Mouse (Mus musculus): ENCODE measurements around the gene Vtn. TPM values are rescaled to one million over a fixed set of nuclear protein-coding genes. Genes with fewer than 3 reads are reported as not detected.

Gene Vtn
- polyA plus RNA-seq, 1 experiment from 2014 or later = 2.1 TPM

DNA sequence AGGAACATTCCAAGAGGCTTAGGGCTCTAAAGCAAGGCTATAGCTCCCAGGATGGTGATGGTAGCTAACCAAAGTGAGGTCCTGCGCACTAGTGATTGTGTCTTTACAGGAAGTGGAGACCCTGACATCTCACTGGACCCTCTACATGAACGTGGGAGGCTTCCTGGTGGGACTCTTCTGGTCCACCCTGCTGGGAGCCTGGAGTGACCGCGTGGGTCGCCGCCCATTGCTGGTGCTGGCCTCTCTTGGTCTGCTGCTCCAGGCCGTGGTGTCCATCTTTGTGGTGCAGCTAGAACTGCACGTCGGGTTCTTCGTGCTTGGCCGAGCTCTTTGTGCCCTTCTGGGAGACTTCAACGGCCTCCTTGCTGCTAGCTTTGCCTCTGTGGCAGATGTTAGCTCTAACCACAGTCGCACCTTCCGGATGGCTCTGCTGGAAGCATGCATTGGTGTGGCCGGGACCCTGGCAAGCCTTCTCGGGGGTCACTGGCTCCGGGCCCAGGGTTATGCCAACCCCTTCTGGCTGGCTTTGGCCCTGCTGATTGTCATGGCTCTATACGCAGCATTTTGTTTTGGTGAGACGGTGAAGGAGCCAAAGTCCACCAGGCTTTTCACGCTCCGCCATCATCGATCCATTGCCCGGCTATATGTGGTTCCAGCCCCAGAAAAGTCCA, 32.5 kb upstream of the Vtn start:
- Histone ChIP-seq H3K27me3 (replicated peaks) (no peaks in the 10 kb centered on the region), H3K4me1 (peaks cover 28% of the 10 kb centered on the region), H3K9me3 (peaks cover 5% of the 10 kb centered on the region; the same call in 1 of the 2 replicates), H3K9ac (peak overlapping the region; percentile 87), H3K36me3 (no peaks in the 10 kb centered on the region), H3K4me3 (peak overlapping the region; percentile 64), H3K27ac (replicated peaks) (peak overlapping the region; percentile 89), H3K4me2 (peak overlapping the region; percentile 81)
- WGBS = 74% methylated on average over 23 of the region's 23 CpGs
- ATAC-seq (ENCODE audit: extremely low read depth, insufficient number of reproducible peaks, low FRiP score, low TSS enrichment) = no peak

GRCm38 (mm10) chr11:78467515-78467914, 31.4 kb upstream of the Vtn start:
- Histone ChIP-seq H3K4me1 (peaks cover 28% of the 10 kb centered on the region), H3K9me3 (no peaks in the 10 kb centered on the region), H3K4me3 (no peak overlapping the region), H3K27me3 (replicated peaks) (no peaks in the 10 kb centered on the region), H3K9ac (no peak overlapping the region), H3K36me3 (no peaks in the 10 kb centered on the region), H3K4me2 (no peak overlapping the region), H3K27ac (replicated peaks) (no peak overlapping the region)
- 61% methylated on average over 7 of the region's 7 CpGs for WGBS
- no peak for ATAC-seq (ENCODE audit: extremely low read depth, insufficient number of reproducible peaks, low FRiP score, low TSS enrichment)

GRCm38 (mm10) chr11:78467932-78468331, 31.0 kb upstream of the Vtn start:
- no peak overlapping the region for H3K4me2 ChIP-seq
- 28% methylated on average over 3 of the region's 3 CpGs for WGBS
- peaks cover 28% of the 10 kb centered on the region for H3K4me1 ChIP-seq
- ATAC-seq (ENCODE audit: extremely low read depth, insufficient number of reproducible peaks, low FRiP score, low TSS enrichment) = no peak
- H3K27me3 ChIP-seq (replicated peaks) = no peaks in the 10 kb centered on the region
- no peaks in the 10 kb centered on the region for H3K36me3 ChIP-seq
- no peak overlapping the region for H3K4me3 ChIP-seq
- H3K27ac ChIP-seq (replicated peaks) = no peak overlapping the region
- no peak overlapping the region for H3K9ac ChIP-seq
- no peaks in the 10 kb centered on the region for H3K9me3 ChIP-seq

GRCm38 (mm10) chr11:78471326-78472103, 27.4 kb upstream of the Vtn start:
- Histone ChIP-seq H3K27ac (replicated peaks) (no peak overlapping the region), H3K9ac (no peak overlapping the region), H3K4me1 (peaks cover 8% of the 10 kb centered on the region), H3K27me3 (replicated peaks) (no peaks in the 10 kb centered on the region), H3K4me2 (no peak overlapping the region), H3K4me3 (no peak overlapping the region), H3K36me3 (no peaks in the 10 kb centered on the region), H3K9me3 (no peaks in the 10 kb centered on the region)
- WGBS = 75% methylated on average over 10 of the region's 10 CpGs
- no peak for ATAC-seq (ENCODE audit: extremely low read depth, insufficient number of reproducible peaks, low FRiP score, low TSS enrichment)

DNA sequence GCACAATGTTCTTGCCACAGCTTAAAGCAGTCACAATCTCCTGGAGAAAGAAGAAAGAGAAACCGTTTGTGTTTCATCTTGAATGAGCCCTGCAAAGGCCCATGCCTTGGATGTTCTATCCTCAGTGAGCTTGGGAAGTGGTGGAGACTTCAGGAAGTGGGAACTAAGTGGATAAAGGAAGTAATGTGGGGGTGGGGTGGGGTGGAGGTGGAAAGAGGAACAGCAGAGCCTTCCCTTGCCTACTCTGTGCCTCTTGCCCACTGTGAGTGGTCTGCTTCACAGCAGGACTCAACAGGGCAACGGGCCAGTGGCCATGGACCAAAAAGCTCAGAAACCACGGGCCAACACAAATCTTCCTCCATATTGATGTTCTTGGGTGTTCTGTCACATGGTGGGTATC, 23.6 kb upstream of the Vtn start:
- Histone ChIP-seq H3K27ac (replicated peaks) (no peak overlapping the region), H3K36me3 (no peaks in the 10 kb centered on the region), H3K9ac (no peak overlapping the region), H3K9me3 (no peaks in the 10 kb centered on the region), H3K4me1 (no peaks in the 10 kb centered on the region), H3K27me3 (replicated peaks) (peaks cover 11% of the 10 kb centered on the region; the same call in 1 of the 2 replicates), H3K4me2 (no peak overlapping the region), H3K4me3 (no peak overlapping the region)
- no peak for ATAC-seq (ENCODE audit: extremely low read depth, insufficient number of reproducible peaks, low FRiP score, low TSS enrichment)
- WGBS = 70% methylated on average over 3 of the region's 3 CpGs

DNA sequence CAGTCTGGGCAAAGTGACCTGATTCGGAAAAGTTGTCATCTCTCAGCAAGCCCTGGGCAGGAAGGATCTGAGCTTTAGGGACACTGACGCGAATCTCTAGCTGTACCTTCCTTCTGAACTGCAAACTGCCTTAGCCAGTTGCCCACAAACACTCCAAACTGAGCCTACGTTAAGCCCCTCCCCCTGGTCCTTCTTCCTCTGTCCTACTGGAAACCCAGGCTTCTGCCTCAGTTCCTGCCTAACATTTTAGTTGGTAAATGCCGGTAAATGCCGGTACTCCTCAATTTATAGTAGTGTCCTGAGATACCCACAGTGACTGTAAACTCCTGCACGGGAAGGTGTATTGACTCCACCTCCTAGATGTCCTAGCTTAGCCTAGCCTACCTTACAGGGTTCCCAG, 15.3 kb upstream of the Vtn start:
- no peaks in the 10 kb centered on the region for H3K36me3 ChIP-seq
- 51% methylated on average over 7 of the region's 7 CpGs for WGBS
- H3K9ac ChIP-seq = no peak overlapping the region
- no peaks in the 10 kb centered on the region for H3K4me1 ChIP-seq
- H3K4me3 ChIP-seq = no peak overlapping the region
- H3K27me3 ChIP-seq (replicated peaks) = peaks cover 84% of the 10 kb centered on the region
- H3K9me3 ChIP-seq = no peaks in the 10 kb centered on the region
- H3K27ac ChIP-seq (replicated peaks) = no peak overlapping the region
- no peak for ATAC-seq (ENCODE audit: extremely low read depth, insufficient number of reproducible peaks, low FRiP score, low TSS enrichment)
- H3K4me2 ChIP-seq = no peak overlapping the region

GRCm38 (mm10) chr11:78488168-78488567, 10.7 kb upstream of the Vtn start:
- Histone ChIP-seq H3K27ac (replicated peaks) (no peak overlapping the region), H3K9ac (no peak overlapping the region), H3K4me3 (no peak overlapping the region), H3K27me3 (replicated peaks) (peaks cover 99% of the 10 kb centered on the region), H3K36me3 (no peaks in the 10 kb centered on the region), H3K4me1 (peaks cover 8% of the 10 kb centered on the region; the same call in 1 of the 2 replicates), H3K4me2 (no peak overlapping the region), H3K9me3 (no peaks in the 10 kb centered on the region)
- ATAC-seq (ENCODE audit: extremely low read depth, insufficient number of reproducible peaks, low FRiP score, low TSS enrichment) = no peak
- 6% methylated on average over 8 of the region's 8 CpGs for WGBS

DNA sequence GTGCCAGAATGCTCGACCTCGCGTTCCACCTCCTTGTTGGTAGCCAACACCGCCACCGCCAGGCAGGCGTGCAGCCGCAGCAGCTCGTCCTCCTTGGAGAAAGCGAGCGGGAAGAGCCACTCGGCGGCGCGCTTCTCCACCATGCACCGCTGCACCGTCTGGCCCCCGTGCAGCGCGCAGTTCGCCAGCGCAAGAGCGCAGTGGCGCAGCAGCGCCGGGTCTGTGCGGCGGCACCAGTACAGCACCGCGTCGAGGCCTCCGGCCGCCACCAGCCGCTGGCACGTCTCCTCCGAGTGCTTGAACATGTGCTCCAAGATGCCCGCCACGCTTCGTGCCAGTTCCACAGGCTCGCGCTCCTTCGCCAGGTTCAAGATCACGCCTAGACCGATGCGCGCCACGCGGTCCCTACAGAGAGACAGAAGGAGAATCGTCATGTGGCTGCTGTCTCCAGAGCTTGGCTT, 8.1 kb upstream of the Vtn start:
- no peak for ATAC-seq (ENCODE audit: extremely low read depth, insufficient number of reproducible peaks, low FRiP score, low TSS enrichment)
- Histone ChIP-seq H3K4me2 (peak overlapping the region; percentile 61), H3K9ac (no peak overlapping the region), H3K27ac (replicated peaks) (no peak overlapping the region), H3K4me1 (peaks cover 8% of the 10 kb centered on the region; the same call in 1 of the 2 replicates), H3K36me3 (no peaks in the 10 kb centered on the region), H3K9me3 (no peaks in the 10 kb centered on the region), H3K27me3 (replicated peaks) (peaks cover 97% of the 10 kb centered on the region), H3K4me3 (peak overlapping the region; percentile 40)
- WGBS = 6% methylated on average over 48 of the region's 48 CpGs

DNA sequence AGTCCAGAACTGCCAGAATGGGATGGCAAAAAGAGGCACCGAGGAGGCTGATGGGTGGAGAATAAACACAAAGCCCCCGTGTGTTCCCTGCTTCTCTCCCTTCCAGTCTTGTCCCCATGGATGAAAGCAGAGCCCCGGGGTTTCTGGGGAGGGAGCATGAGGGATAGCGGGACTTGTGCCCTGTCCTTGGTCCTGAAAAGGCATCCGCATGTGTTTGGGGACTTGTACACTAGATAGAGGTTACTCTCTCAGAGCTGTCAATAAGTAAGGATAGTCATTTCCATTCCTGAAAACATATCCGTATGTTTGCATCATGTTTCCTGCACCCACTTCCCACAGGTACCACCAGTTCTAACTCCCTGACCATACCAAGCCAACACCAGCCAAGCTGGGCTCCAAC, 3.0 kb upstream of the Vtn start:
- Histone ChIP-seq H3K27ac (replicated peaks) (no peak overlapping the region), H3K4me3 (no peak overlapping the region), H3K9ac (no peak overlapping the region), H3K36me3 (no peaks in the 10 kb centered on the region), H3K4me2 (no peak overlapping the region), H3K4me1 (peaks cover 18% of the 10 kb centered on the region), H3K27me3 (replicated peaks) (peaks cover 97% of the 10 kb centered on the region), H3K9me3 (no peaks in the 10 kb centered on the region)
- no peak for ATAC-seq (ENCODE audit: extremely low read depth, insufficient number of reproducible peaks, low FRiP score, low TSS enrichment)
- 5% methylated on average over 6 of the region's 6 CpGs for WGBS

DNA sequence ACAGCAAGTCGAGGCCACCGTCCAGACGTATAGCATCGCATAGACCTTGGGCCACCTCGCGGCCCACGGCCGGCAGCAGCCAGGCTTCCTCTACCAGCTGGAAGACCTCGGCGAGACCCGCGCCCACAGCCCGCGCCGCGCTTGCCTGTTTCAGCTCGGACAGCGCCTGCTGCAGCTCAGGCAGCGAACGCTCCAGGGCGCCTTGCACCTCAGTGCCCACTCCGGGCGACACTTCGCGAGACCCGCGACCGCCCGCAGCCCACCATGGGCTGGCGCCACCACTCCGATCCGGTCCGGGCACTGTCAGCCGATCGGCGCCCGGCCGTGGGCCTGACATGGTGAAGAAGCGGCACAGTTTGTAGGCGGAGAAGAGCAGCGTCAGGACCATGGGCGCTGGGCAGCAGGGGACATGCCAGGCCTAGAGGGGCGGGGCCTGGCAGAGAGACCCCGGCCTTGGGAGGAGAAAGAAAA, 1.8 kb upstream of the Vtn start:
- Histone ChIP-seq H3K36me3 (no peaks in the 10 kb centered on the region), H3K27me3 (replicated peaks) (peaks cover 96% of the 10 kb centered on the region), H3K9me3 (no peaks in the 10 kb centered on the region), H3K4me1 (peaks cover 15% of the 10 kb centered on the region), H3K4me3 (peak overlapping the region; percentile 58), H3K27ac (replicated peaks) (no peak overlapping the region), H3K4me2 (peak overlapping the region; percentile 94), H3K9ac (peak overlapping the region; percentile 66)
- ATAC-seq (ENCODE audit: extremely low read depth, insufficient number of reproducible peaks, low FRiP score, low TSS enrichment) = no peak
- under 1% methylated on average over 44 of the region's 44 CpGs for WGBS

- ATAC-seq (ENCODE audit: extremely low read depth, insufficient number of reproducible peaks, low FRiP score, low TSS enrichment) = peak; percentile 72
- H3K27me3 ChIP-seq (replicated peaks) = peaks cover 94% of the 10 kb centered on the region
- 3% methylated on average over 36 of the region's 36 CpGs for WGBS
- H3K9me3 ChIP-seq = no peaks in the 10 kb centered on the region
- peak within 1 kb of the TSS; percentile 66 for H3K9ac ChIP-seq
- peak within 1 kb of the TSS; percentile 94 for H3K4me2 ChIP-seq
- H3K4me3 ChIP-seq = peak within 1 kb of the TSS; percentile 58
- H3K4me1 ChIP-seq = peaks cover 15% of the 10 kb centered on the region
- no peak within 1 kb of the TSS for H3K27ac ChIP-seq (replicated peaks)
- no peaks in the 10 kb centered on the region for H3K36me3 ChIP-seq
These were observed 1.1 kb upstream of the Vtn start, which contains the start of gene Sarm1 for GRCm38 (mm10) chr11:78497544-78498522. Gene Sarm1, minus strand, starts transcription at chr11:78497754.

Data from heart, embryonic 13.5 days (tissue).